Mouse (Mus musculus) hindbrain, embryonic 16.5 days (tissue): ENCODE data around the gene Fam193a. TPM values are rescaled to one million over a fixed set of nuclear protein-coding genes. Genes with fewer than 3 reads are reported as not detected.

Experiments used
- ATAC-seq: fragments of 200-750 bp; cut with Nextera tagmentation; 2 replicates; pipeline ENCODE4 v1.8.0; 2017; ENCODE audit warnings: moderate TSS enrichment, moderate library complexity
- H3K27ac ChIP-seq: fragments of 300-500 bp; sonication (generic); 2 replicates; pipeline ENCODE4 v1.5.1; 2014; ENCODE audit warnings: low read depth, mild to moderate bottlenecking, control low read depth, low read length, moderate library complexity
- H3K27me3 ChIP-seq: fragments of 300-500 bp; sonication (generic); replicated peaks from 2 replicates; pipeline ENCODE4 v1.6.1; 2014; ENCODE audit warnings: low read length; ENCODE audit not compliant: control insufficient read depth, insufficient read depth
- H3K36me3 ChIP-seq: fragments of 300-500 bp; sonication (generic); 2 replicates; pipeline ENCODE4 v1.6.1; 2014; ENCODE audit warnings: mild to moderate bottlenecking, low read length, moderate library complexity, mixed read lengths; ENCODE audit not compliant: control insufficient read depth, insufficient read depth
- H3K4me1 ChIP-seq: fragments of 300-500 bp; sonication (generic); 2 replicates; pipeline ENCODE4 v1.6.1; 2014; ENCODE audit warnings: low read depth, low read length; ENCODE audit not compliant: control insufficient read depth, insufficient read depth
- H3K4me2 ChIP-seq: fragments of 300-500 bp; sonication (generic); 2 replicates; pipeline ENCODE4 v1.6.1; 2014; ENCODE audit warnings: mild to moderate bottlenecking, low read length, control low read depth, moderate library complexity
- H3K4me3 ChIP-seq: fragments of 300-500 bp; sonication (generic); 2 replicates; pipeline ENCODE4 v1.5.1; 2014; ENCODE audit warnings: mild to moderate bottlenecking, low read length, control low read depth, moderate library complexity
- H3K9ac ChIP-seq: fragments of 300-500 bp; sonication (generic); 2 replicates; pipeline ENCODE4 v1.6.1; 2014; ENCODE audit warnings: low read depth, mild to moderate bottlenecking, control low read depth, low read length, moderate library complexity
- H3K9me3 ChIP-seq: fragments of 300-500 bp; sonication (generic); 2 replicates; pipeline ENCODE4 v1.6.1; 2014; ENCODE audit warnings: mild to moderate bottlenecking, low read length, moderate library complexity; ENCODE audit not compliant: control insufficient read depth
- WGBS: fragments of 180-500 bp; shearing (Covaris S2); extraction: QIAGEN DNeasy Blood & Tissue Kit; methylation state at CpG from one replicate; pipeline ENCODE4 v1.1.7; 2014; 5-methylcytosine and 5-hydroxymethylcytosine counted together
- polyA plus RNA-seq: library from polyadenylated mRNA; unstranded; fragments of >200 nt; fragmentation: Nextera tagmentation; extraction: Ambion mirVana; gene quantifications from 2 replicates; pipeline ENCODE4 v1.2.1, GENCODE M21; 2015

Fam193a gene
- polyA plus RNA-seq, 1 experiment from 2014 or later = 14.8 TPM

DNA sequence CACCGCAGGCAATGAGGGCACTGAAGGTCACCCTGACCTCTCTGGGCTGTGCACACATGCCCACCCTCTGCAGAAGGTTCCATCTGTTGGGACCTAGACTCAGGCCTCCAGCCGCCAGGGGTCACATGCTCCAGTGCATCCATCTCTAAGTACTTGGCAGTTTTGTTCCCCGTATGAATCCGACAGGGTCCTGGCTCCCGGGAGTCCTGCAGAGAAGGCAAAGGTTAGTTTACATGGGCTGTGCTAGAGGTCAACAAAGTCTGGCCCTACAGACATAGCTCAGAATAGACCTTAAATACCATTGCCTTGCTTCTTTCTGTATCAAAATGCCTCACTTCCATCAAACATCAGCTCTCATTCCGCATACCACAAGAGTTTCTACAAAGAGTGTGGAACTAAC lies 127.0 kb downstream of the Fam193a start:
- WGBS = 67% methylated on average over 6 of the region's 6 CpGs
- H3K4me2 ChIP-seq = no peak overlapping the region
- no peaks in the 10 kb centered on the region for H3K4me1 ChIP-seq
- H3K4me3 ChIP-seq = no peak overlapping the region
- H3K9me3 ChIP-seq = no peaks in the 10 kb centered on the region
- H3K36me3 ChIP-seq = no peaks in the 10 kb centered on the region
- no peak overlapping the region for H3K27ac ChIP-seq
- H3K27me3 ChIP-seq = no peaks in the 10 kb centered on the region
- no peak for ATAC-seq
- H3K9ac ChIP-seq = no peak overlapping the region

- H3K4me2 ChIP-seq = no peak overlapping the region
- no peak overlapping the region for H3K27ac ChIP-seq
- no peaks in the 10 kb centered on the region for H3K9me3 ChIP-seq
- H3K4me1 ChIP-seq = no peaks in the 10 kb centered on the region
- H3K9ac ChIP-seq = no peak overlapping the region
- no peaks in the 10 kb centered on the region for H3K27me3 ChIP-seq
- no peaks in the 10 kb centered on the region for H3K36me3 ChIP-seq
- no peak for ATAC-seq
- H3K4me3 ChIP-seq = no peak overlapping the region
- 79% methylated on average over 5 of the region's 5 CpGs for WGBS
Observed at GRCm38 (mm10) chr5:34500886-34501285, 131.2 kb downstream of the Fam193a start.

GRCm38 (mm10) chr5:34501588-34501987 lies 131.9 kb downstream of the Fam193a start:
- no peak overlapping the region for H3K4me3 ChIP-seq
- H3K36me3 ChIP-seq = no peaks in the 10 kb centered on the region
- H3K9me3 ChIP-seq = no peaks in the 10 kb centered on the region
- no peak for ATAC-seq
- H3K9ac ChIP-seq = no peak overlapping the region
- WGBS = 92% methylated on average over 3 of the region's 3 CpGs
- no peaks in the 10 kb centered on the region for H3K27me3 ChIP-seq
- no peak overlapping the region for H3K4me2 ChIP-seq
- no peak overlapping the region for H3K27ac ChIP-seq
- no peaks in the 10 kb centered on the region for H3K4me1 ChIP-seq

DNA sequence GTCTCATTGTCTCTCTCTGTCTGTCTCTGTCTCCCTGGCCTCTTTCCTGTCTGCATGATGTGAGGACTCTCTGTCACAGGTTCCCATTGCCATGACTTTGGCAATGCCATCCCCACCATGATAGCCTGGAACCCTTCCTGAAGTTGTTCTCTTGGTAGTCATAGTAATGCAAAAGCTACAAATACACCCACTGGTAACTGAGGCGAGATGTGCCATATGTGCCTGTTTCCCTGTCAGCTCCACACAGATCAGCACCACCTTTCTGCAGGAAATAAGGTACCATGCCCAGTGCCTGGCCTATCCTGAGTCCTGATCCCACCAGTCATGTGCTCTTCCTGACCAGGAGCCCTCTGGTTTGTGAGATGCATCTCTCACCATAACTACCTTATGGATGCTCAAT lies 132.7 kb downstream of the Fam193a start:
- H3K27me3 ChIP-seq = no peaks in the 10 kb centered on the region
- no peak overlapping the region for H3K9ac ChIP-seq
- H3K27ac ChIP-seq = no peak overlapping the region
- H3K4me3 ChIP-seq = no peak overlapping the region
- ATAC-seq = no peak
- no peaks in the 10 kb centered on the region for H3K9me3 ChIP-seq
- H3K4me1 ChIP-seq = no peaks in the 10 kb centered on the region
- 91% methylated on average over 1 of the region's 1 CpGs for WGBS
- no peak overlapping the region for H3K4me2 ChIP-seq
- no peaks in the 10 kb centered on the region for H3K36me3 ChIP-seq

- Histone ChIP-seq H3K36me3 (no peaks in the 10 kb centered on the region), H3K9ac (no peak overlapping the region), H3K9me3 (no peaks in the 10 kb centered on the region), H3K4me1 (no peaks in the 10 kb centered on the region), H3K27me3 (no peaks in the 10 kb centered on the region), H3K4me2 (no peak overlapping the region), H3K27ac (no peak overlapping the region), H3K4me3 (no peak overlapping the region)
- 69% methylated on average over 6 of the region's 6 CpGs for WGBS
- ATAC-seq = no peak
Observed at GRCm38 (mm10) chr5:34502821-34503220, 133.1 kb downstream of the Fam193a start.

DNA sequence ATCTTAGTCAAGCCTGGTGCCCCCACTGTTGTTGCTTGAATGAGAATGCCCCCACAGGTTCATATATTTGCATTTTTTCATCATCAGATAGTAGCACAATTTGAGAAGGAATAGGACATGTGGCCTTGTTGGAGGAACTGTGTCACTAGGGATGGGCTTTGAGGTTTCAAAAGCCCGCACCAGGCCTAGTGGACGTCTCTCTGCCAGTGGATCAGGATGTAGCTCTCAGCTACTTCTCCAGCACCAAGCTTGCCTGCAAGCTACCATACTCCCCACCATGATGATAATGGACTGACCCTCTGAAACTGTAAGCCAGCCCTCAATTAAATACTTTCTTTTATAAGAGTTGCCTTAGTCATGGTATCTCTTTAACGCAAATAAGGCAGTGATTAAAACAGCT lies 142.8 kb downstream of the Fam193a start:
- Histone ChIP-seq H3K36me3 (no peaks in the 10 kb centered on the region), H3K27me3 (peaks cover 3% of the 10 kb centered on the region; the same call in 1 of the 2 replicates), H3K9ac (no peak overlapping the region), H3K9me3 (no peaks in the 10 kb centered on the region), H3K27ac (no peak overlapping the region), H3K4me3 (no peak overlapping the region), H3K4me2 (no peak overlapping the region), H3K4me1 (peaks cover 9% of the 10 kb centered on the region)
- ATAC-seq = no peak
- 92% methylated on average over 3 of the region's 3 CpGs for WGBS

DNA sequence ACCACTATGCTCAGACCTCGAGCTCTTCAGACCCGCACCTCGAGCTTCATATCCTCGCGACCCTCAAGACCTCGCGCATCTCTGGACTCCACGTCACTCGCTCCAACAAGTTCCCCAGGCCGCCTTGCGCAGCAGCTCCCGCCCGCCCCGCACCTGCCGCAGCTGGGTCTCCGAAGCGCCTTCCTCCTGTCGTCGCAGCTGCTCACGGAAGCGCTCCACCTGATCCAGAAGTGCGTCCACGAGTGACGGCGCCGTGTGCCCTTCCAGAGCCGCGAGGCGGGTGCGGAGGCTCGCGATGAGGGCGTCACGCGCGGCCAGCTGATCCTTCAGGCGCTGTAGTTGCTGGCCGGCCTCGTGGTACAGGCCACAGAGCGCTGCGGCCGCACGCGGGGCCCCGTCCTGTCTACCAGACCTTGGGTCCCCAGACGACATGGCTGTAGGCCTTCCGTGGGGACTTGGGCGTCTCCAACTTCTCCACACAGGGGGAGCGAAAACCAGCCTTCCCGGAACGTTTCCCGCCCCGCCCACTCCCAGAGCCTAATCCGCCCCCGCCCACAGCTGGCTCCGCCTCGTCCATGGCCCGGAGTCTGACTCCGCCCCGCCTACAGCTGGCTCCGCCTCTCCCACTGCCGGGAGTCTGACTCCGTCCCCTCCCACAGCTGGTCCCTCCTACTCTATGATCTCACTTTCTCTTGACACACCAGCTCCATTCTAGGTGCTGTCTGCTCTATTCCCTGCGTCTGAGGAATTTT lies 143.9 kb downstream of the Fam193a start, which contains the start of gene Tnip2:
TSS of gene Tnip2 (minus strand) at position 526 of the 752 bp plus-strand sequence.
- H3K9me3 ChIP-seq = no peaks in the 10 kb centered on the region
- H3K27me3 ChIP-seq = peaks cover 3% of the 10 kb centered on the region; the same call in 1 of the 2 replicates
- ATAC-seq = peak; percentile 98
- peak within 1 kb of the TSS; percentile 95 for H3K4me2 ChIP-seq
- H3K27ac ChIP-seq = peak within 1 kb of the TSS; percentile 24; the same call in 1 of the 2 replicates
- H3K4me3 ChIP-seq = peak within 1 kb of the TSS; percentile 77
- H3K36me3 ChIP-seq = no peaks in the 10 kb centered on the region
- peak within 1 kb of the TSS; percentile 86 for H3K9ac ChIP-seq
- peaks cover 9% of the 10 kb centered on the region for H3K4me1 ChIP-seq
- under 1% methylated on average over 63 of the region's 64 CpGs for WGBS

DNA sequence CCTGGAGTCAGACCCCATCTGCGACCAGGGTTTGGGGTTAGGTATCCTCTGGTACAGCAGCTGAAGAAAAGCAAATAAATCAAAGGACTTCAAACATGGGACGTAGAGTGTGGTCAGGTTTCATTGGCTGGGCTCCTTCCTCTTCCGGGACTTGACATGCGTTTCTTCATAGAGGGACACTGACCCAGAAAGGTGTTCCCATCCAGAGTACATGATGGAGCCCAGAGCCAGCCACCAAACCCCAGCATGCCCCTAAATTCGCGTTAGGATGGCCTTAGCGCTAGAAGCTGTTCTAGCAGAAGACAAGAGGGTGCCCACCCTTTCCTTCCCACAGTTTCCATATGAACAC lies 144.5 kb downstream of the Fam193a start:
- Histone ChIP-seq H3K9me3 (no peaks in the 10 kb centered on the region), H3K4me2 (peak overlapping the region; percentile 95), H3K4me3 (peak overlapping the region; percentile 77), H3K27me3 (peaks cover 3% of the 10 kb centered on the region; the same call in 1 of the 2 replicates), H3K9ac (peak overlapping the region; percentile 56), H3K27ac (no peak overlapping the region), H3K36me3 (no peaks in the 10 kb centered on the region), H3K4me1 (peaks cover 9% of the 10 kb centered on the region)
- ATAC-seq = no peak; the same call in 1 of the 2 replicates
- WGBS = 23% methylated on average over 7 of the region's 7 CpGs

- ATAC-seq = no peak
- no peaks in the 10 kb centered on the region for H3K9me3 ChIP-seq
- no peak overlapping the region for H3K4me3 ChIP-seq
- peaks cover 3% of the 10 kb centered on the region; the same call in 1 of the 2 replicates for H3K27me3 ChIP-seq
- peaks cover 9% of the 10 kb centered on the region for H3K4me1 ChIP-seq
- H3K9ac ChIP-seq = no peak overlapping the region
- H3K27ac ChIP-seq = no peak overlapping the region
- no peaks in the 10 kb centered on the region for H3K36me3 ChIP-seq
- no peak overlapping the region for H3K4me2 ChIP-seq
Observed at GRCm38 (mm10) chr5:34515096-34515495, 145.4 kb downstream of the Fam193a start.
